Mouse (Mus musculus) mouse embryonic stem cell (cell line): ENCODE measurements around the gene Cog7.

Experiments
- in situ Hi-C, 2 experiments: fragments of 300-500 bp; cut with MboI; formaldehyde crosslinking; loops; 1 replicate in 1 of 2; 3 replicates in 1 of 2; pipeline ENCODE4 v1.14.3; 2019 to 2020; ENCODE audit warnings: low sequenced_read_pairs in 2 of 2, low pct_unique_long_range_greater_than_20kb in 1 of 2, mixed read lengths in 1 of 2; ENCODE audit not compliant: unreplicated experiment in 1 of 2

Gene Cog7

GRCm38 (mm10) chr7:121840810-121841209 lies 140.7 kb downstream of the Cog7 start:
- in situ Hi-C loops, result no loop called here

- in situ Hi-C loops, result loop anchor here in 1 of 2 experiments (10.0 kb wide), 1 partner anchor 128 kb away; no protein-coding TSS in a partner anchor
Observed at GRCm38 (mm10) chr7:121836827-121837226, 144.7 kb downstream of the Cog7 start.

GRCm38 (mm10) chr7:121835392-121835791 lies 146.1 kb downstream of the Cog7 start:
- in situ Hi-C loops, result loop anchor here in 1 of 2 experiments (10.0 kb wide), 1 partner anchor 129 kb away; no protein-coding TSS in a partner anchor
